Comparison of ENCODE assay signal across 14 mouse cellular contexts in the genomic region with DNA sequence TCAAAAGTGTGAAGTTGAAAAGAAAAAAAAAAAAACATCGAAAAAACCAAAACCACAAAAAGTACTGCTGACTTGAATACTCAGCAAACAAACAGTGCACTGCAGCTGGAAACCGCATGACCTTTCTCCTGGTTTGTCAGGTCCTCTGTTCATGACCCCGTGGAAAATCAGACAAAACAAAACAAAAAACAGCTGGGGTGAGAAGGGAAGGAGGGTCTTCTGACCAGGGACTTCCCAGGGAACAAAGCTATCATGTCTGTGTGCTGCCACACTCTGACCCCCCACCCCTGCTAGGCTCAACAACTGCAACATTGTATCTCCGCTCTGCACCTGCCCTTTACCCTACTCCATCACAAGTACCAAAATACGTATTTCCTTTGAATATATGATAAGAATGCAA. TPM values are rescaled to one million over a fixed set of nuclear protein-coding genes. Genes with fewer than 3 reads are reported as not detected.
A peak's percentile ranks its signal among the peaks of the same experiment; 100 is the strongest.
DNase-seq lines count a peak whose midpoint lies in the region; ATAC-seq lines count a peak whose summit lies in the region.
"Had no signal": no experiment of that assay in that cellular context is flagged by ENCODE, and none has a peak within 500 bp of the region (broad histone marks: within the 10 kb centered on the region; RNA-seq: fewer than 3 reads in every experiment).

No protein-coding gene starts in this region.

- peak; percentile 74 for ATAC-seq in liver, embryonic 12.5 days

- H3K4me1 ChIP-seq in liver, embryonic 12.5 days = peaks cover 56% of the 10 kb centered on the region
- peaks cover 19% of the 10 kb centered on the region for H3K4me1 ChIP-seq in heart, embryonic 10.5 days
- H3K4me1 ChIP-seq: limb, embryonic 15.5 days; neural tube, embryonic 13.5 days had no signal

- H3K9ac ChIP-seq in liver, embryonic 12.5 days = no peak overlapping the region
- H3K9ac ChIP-seq: hindbrain, embryonic 14.5 days; limb, embryonic 15.5 days; neural tube, embryonic 13.5 days had no signal

- no peak overlapping the region for H3K4me2 ChIP-seq in liver, embryonic 12.5 days
- H3K4me2 ChIP-seq: hindbrain, embryonic 14.5 days; limb, embryonic 15.5 days; neural tube, embryonic 13.5 days had no signal

- H3K36me3 ChIP-seq in liver, embryonic 12.5 days = no peaks in the 10 kb centered on the region
- H3K36me3 ChIP-seq in heart, embryonic 10.5 days = no peaks in the 10 kb centered on the region
- H3K36me3 ChIP-seq: limb, embryonic 15.5 days; neural tube, embryonic 13.5 days had no signal

- H3K4me3 ChIP-seq in liver, embryonic 12.5 days = no peak overlapping the region
- H3K4me3 ChIP-seq in heart, embryonic 10.5 days = no peak overlapping the region
- H3K4me3 ChIP-seq: limb, embryonic 15.5 days; megakaryocyte, embryonic 14.5 days; neural tube, embryonic 13.5 days had no signal

- no peaks in the 10 kb centered on the region for H3K27me3 ChIP-seq in liver, embryonic 12.5 days (replicated peaks)
- H3K27me3 ChIP-seq in heart, embryonic 10.5 days (ENCODE audit: insufficient read depth, poor library complexity, severe bottlenecking) = no peaks in the 10 kb centered on the region
- H3K27me3 ChIP-seq: limb, embryonic 15.5 days; neural tube, embryonic 13.5 days had no signal

- H3K27ac ChIP-seq in liver, embryonic 12.5 days = peak overlapping the region; percentile 48; the same call in 1 of the 2 replicates
- H3K27ac ChIP-seq in heart, embryonic 10.5 days = no peak overlapping the region
- H3K27ac ChIP-seq: hindbrain, embryonic 14.5 days; limb, embryonic 15.5 days; neural tube, embryonic 13.5 days had no signal

- peaks cover 7% of the 10 kb centered on the region; the same call in 1 of the 2 replicates for H3K9me3 ChIP-seq in liver, embryonic 12.5 days (replicated peaks)
- H3K9me3 ChIP-seq in heart, embryonic 10.5 days = no peaks in the 10 kb centered on the region
- H3K9me3 ChIP-seq: limb, embryonic 15.5 days; neural tube, embryonic 13.5 days had no signal

- WGBS in liver, embryonic 12.5 days (ENCODE audit: insufficient replicate concordance) = 24% methylated on average over 5 of the region's 5 CpGs
- WGBS in heart, embryonic 10.5 days = 47% methylated on average over 5 of the region's 5 CpGs

- peak; percentile 21 for DNase-seq in kidney, adult 9 months
- DNase-seq in kidney, adult 18-20 months = no peak
- peak; percentile 64 for DNase-seq in CD4-positive, CD25-positive, alpha-beta regulatory T cell, adult 2 months (ENCODE audit: low read depth, low spot score)
- DNase-seq in embryo, embryonic 10 days (ENCODE audit: low spot score) = peak; percentile 77
- DNase-seq in layer of hippocampus, adult 18-20 months (ENCODE audit: low spot score in 2 of 2) = no peak
- no peak for DNase-seq in heart, embryonic 10.5 days (ENCODE audit: low spot score)
- DNase-seq in layer of hippocampus, adult 9-10 months (ENCODE audit: low spot score) = no peak
- DNase-seq: cerebellum, postnatal 25 days had no signal

RNA-seq across cellular contexts. Expression of a gene that starts 39.8 kb away (rescaled TPM):
- polyA plus RNA-seq in liver, embryonic 12.5 days (2016; fragmentation: Nextera tagmentation; extraction: Ambion mirVana) = 12.9 and 13.6 TPM in 2 replicates
- 10 to 100 TPM; 24.7 to 27.0 TPM for total RNA-seq in layer of hippocampus, adult 18-20 months (2021)
- 26.7 and 38.4 TPM in 2 replicates for polyA plus RNA-seq in heart, embryonic 10.5 days (2016; fragmentation: Nextera tagmentation; extraction: Ambion mirVana)
- polyA plus RNA-seq: C2C12 had no signal

Comparison
In these comparisons a context has a peak if more than half of its experiments do, and no peak if none do; other contexts are left out.
1. DNase-seq: peak in kidney, adult 9 months (single experiment), CD4-positive, CD25-positive, alpha-beta regulatory T cell, adult 2 months (single experiment) and embryo, embryonic 10 days (single experiment); none in kidney, adult 18-20 months (single experiment), layer of hippocampus, adult 18-20 months (0 of 2), heart, embryonic 10.5 days (single experiment) and layer of hippocampus, adult 9-10 months (single experiment).